Mouse (Mus musculus): ENCODE measurements at regions not wholly inside any gene's neighbourhood (a gene's known extent, or its start where the extent isn't known, plus 50 kb on each side); places are given as distances from the start of the nearest gene placed in this dataset.

GRCm38 (mm10) chr11:48594429-48594828 is 205.7 kb upstream of the Rack1 start:
- TF ChIP-seq MAX (IDR thresholded peaks at IDR 0.05; ENCODE audit: low read length) (no peak), POLR2A (IDR thresholded peaks at IDR 0.05; ENCODE audit: control insufficient read depth in 1 of 2, insufficient read depth in 1 of 2, low read depth in 1 of 2, low read length in 2 of 2, poor library complexity in 1 of 2) (no peak), CTCF (IDR thresholded peaks at IDR 0.05 in 2 of 3, conservative IDR thresholded peaks at IDR 0.05 in 1 of 3; ENCODE audit: control insufficient read depth in 1 of 3, insufficient read depth in 1 of 3, low read depth in 2 of 3, low read length in 3 of 3, poor library complexity in 1 of 3, severe bottlenecking in 1 of 3) (no peak), MAFK (IDR thresholded peaks at IDR 0.05; ENCODE audit: borderline replicate concordance, low read depth, low read length) (no peak), E2F4 (IDR thresholded peaks at IDR 0.05; ENCODE audit: borderline replicate concordance, low read depth, low read length) (no peak)
